Mouse (Mus musculus): ENCODE measurements around the gene Fcrl6.

GRCm38 (mm10) chr1:172636266-172636665, 33.9 kb upstream of the Fcrl6 start:
- TF ChIP-seq ZNF384 (IDR thresholded peaks at IDR 0.05; ENCODE audit: low read depth, low read length) (no peak), CHD2 (IDR thresholded peaks at IDR 0.05; ENCODE audit: low read depth, low read length) (no peak)

Data from ES-E14 (cell line).